Mouse (Mus musculus): ENCODE results near the gene Trmt1.

Trmt1 gene

GRCm38 (mm10) chr8:84708071-84708541 is 22.0 kb downstream of the Trmt1 start:
- in situ Hi-C loops (cut with MboI; ENCODE audit: low sequenced_read_pairs) = no loop called here

- in situ Hi-C loops (cut with MboI; ENCODE audit: low sequenced_read_pairs) = no loop called here
Observed at GRCm38 (mm10) chr8:84708774-84709475, 22.8 kb downstream of the Trmt1 start.

GRCm38 (mm10) chr8:84709931-84710330 is 23.8 kb downstream of the Trmt1 start:
- in situ Hi-C loops (cut with MboI; ENCODE audit: low sequenced_read_pairs) = loop anchor here (5.0 kb wide), 1 partner anchor 102 kb away; no protein-coding TSS in a partner anchor

GRCm38 (mm10) chr8:84711312-84711711 is 25.2 kb downstream of the Trmt1 start:
- in situ Hi-C loops (cut with MboI; ENCODE audit: low sequenced_read_pairs) = loop anchor here (5.0 kb wide), 1 partner anchor 101 kb away; no protein-coding TSS in a partner anchor

GRCm38 (mm10) chr8:84711933-84712758 is 26.0 kb downstream of the Trmt1 start:
- in situ Hi-C loops (cut with MboI; ENCODE audit: low sequenced_read_pairs) = loop anchor here (5.0 kb wide), 1 partner anchor 100 kb away; no protein-coding TSS in a partner anchor

- in situ Hi-C loops (cut with MboI; ENCODE audit: low sequenced_read_pairs) = loop anchor here (5.0 kb wide), 1 partner anchor 100 kb away; no protein-coding TSS in a partner anchor
Observed at GRCm38 (mm10) chr8:84712759-84713120, 26.6 kb downstream of the Trmt1 start.

- in situ Hi-C loops (cut with MboI; ENCODE audit: low sequenced_read_pairs) = loop anchor here (5.0 kb wide), 1 partner anchor 99 kb away; no protein-coding TSS in a partner anchor
Observed at GRCm38 (mm10) chr8:84713381-84713780, 27.3 kb downstream of the Trmt1 start.

GRCm38 (mm10) chr8:84714161-84714560 is 28.1 kb downstream of the Trmt1 start:
- in situ Hi-C loops (cut with MboI; ENCODE audit: low sequenced_read_pairs) = loop anchor here (5.0 kb wide), 1 partner anchor 98 kb away; no protein-coding TSS in a partner anchor

GRCm38 (mm10) chr8:84715893-84716468 is 29.9 kb downstream of the Trmt1 start:
- in situ Hi-C loops (cut with MboI; ENCODE audit: low sequenced_read_pairs) = no loop called here

- in situ Hi-C loops (cut with MboI; ENCODE audit: low sequenced_read_pairs) = no loop called here
Observed at GRCm38 (mm10) chr8:84716790-84717189, 30.7 kb downstream of the Trmt1 start.

- in situ Hi-C loops (cut with MboI; ENCODE audit: low sequenced_read_pairs) = no loop called here
Observed at GRCm38 (mm10) chr8:84718476-84718875, 32.4 kb downstream of the Trmt1 start.

GRCm38 (mm10) chr8:84718959-84719690 is 33.0 kb downstream of the Trmt1 start:
- in situ Hi-C loops (cut with MboI; ENCODE audit: low sequenced_read_pairs) = no loop called here

GRCm38 (mm10) chr8:84722530-84722849 is 36.4 kb downstream of the Trmt1 start:
- in situ Hi-C loops (cut with MboI; ENCODE audit: low sequenced_read_pairs) = no loop called here

GRCm38 (mm10) chr8:84722850-84723570 is 36.9 kb downstream of the Trmt1 start, which contains the start of gene G430095P16Rik:
G430095P16Rik (plus strand) TSS chr8:84723007.
- in situ Hi-C loops (cut with MboI; ENCODE audit: low sequenced_read_pairs) = no loop called here

GRCm38 (mm10) chr8:84723571-84723900 is 37.4 kb downstream of the Trmt1 start:
- in situ Hi-C loops (cut with MboI; ENCODE audit: low sequenced_read_pairs) = no loop called here

- in situ Hi-C loops (cut with MboI; ENCODE audit: low sequenced_read_pairs) = no loop called here
Observed at GRCm38 (mm10) chr8:84724683-84725082, 38.6 kb downstream of the Trmt1 start.

GRCm38 (mm10) chr8:84725246-84725940 is 39.3 kb downstream of the Trmt1 start:
- in situ Hi-C loops (cut with MboI; ENCODE audit: low sequenced_read_pairs) = no loop called here

GRCm38 (mm10) chr8:84725941-84726259 is 39.8 kb downstream of the Trmt1 start:
- in situ Hi-C loops (cut with MboI; ENCODE audit: low sequenced_read_pairs) = no loop called here

- in situ Hi-C loops (cut with MboI; ENCODE audit: low sequenced_read_pairs) = no loop called here
Observed at GRCm38 (mm10) chr8:84728474-84728873, 42.4 kb downstream of the Trmt1 start.

GRCm38 (mm10) chr8:84729921-84730362 is 43.8 kb downstream of the Trmt1 start:
- in situ Hi-C loops (cut with MboI; ENCODE audit: low sequenced_read_pairs) = no loop called here

All from CH12F3 (cell line).